ENCODE assay signal across 7 mouse cellular contexts in the genomic region with DNA sequence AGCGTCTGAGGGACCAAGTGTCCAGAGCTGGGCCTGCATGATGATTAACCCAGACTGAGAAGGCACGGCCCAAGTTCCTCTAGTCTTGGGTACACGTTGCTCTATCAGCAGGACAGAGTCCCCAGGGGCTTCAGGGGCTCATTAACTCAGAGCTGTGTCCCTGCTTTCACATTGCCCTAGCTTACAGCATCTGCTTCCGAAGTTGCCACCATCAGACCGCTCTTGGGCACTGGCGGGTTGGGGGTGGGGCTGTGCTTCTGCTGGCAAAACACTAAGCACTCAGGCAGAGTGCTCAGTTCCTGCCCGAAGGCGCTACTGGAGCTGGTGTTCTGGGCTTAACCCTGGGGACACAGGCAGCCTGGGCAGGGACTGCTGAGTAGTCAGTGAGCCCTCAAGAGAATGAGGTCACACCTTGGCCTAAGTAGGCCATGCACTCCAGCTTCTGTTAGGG. TPM values are rescaled to one million over a fixed set of nuclear protein-coding genes. Genes with fewer than 3 reads are reported as not detected.
DNase-seq lines count a peak whose midpoint lies in the region; ATAC-seq lines count a peak whose summit lies in the region.

No protein-coding gene starts in this region.

- H3K4me2 ChIP-seq in midbrain, embryonic 12.5 days (replicated peaks), result no peak overlapping the region
- no peak overlapping the region for H3K4me2 ChIP-seq in midbrain, embryonic 11.5 days
- H3K4me2 ChIP-seq in kidney, embryonic 15.5 days, result no peak overlapping the region

- peak; percentile 24; the same call in 1 of the 2 replicates for ATAC-seq in midbrain, embryonic 12.5 days (ENCODE audit: low FRiP score, low read depth)
- no peak for ATAC-seq in midbrain, embryonic 11.5 days (ENCODE audit: low FRiP score)
- peak; percentile 36 for ATAC-seq in common myeloid progenitor, adult 5-6 weeks (replicated peaks; ENCODE audit: low read depth, poor library complexity, severe bottlenecking)
- peak; percentile 53 for ATAC-seq in kidney, embryonic 15.5 days (replicated peaks; ENCODE audit: low FRiP score)

- DNase-seq in midbrain, embryonic 11.5 days (ENCODE audit: low spot score, missing footprints), result no peak
- peak; percentile 65 for DNase-seq in retina, embryonic 14.5 days (ENCODE audit: low spot score)
- DNase-seq in ovary, postnatal 14 days (ENCODE audit: low spot score), result no peak
- no peak for DNase-seq in right cerebral cortex, adult 18-20 months

- peaks cover 3% of the 10 kb centered on the region; the same call in 1 of the 2 replicates for H3K4me1 ChIP-seq in midbrain, embryonic 12.5 days
- no peaks in the 10 kb centered on the region for H3K4me1 ChIP-seq in midbrain, embryonic 11.5 days (ENCODE audit: control insufficient read depth, insufficient read depth, low read length)
- H3K4me1 ChIP-seq in kidney, embryonic 15.5 days, result peaks cover 27% of the 10 kb centered on the region

- peak overlapping the region; percentile 35; the same call in 1 of the 2 replicates for H3K27ac ChIP-seq in midbrain, embryonic 12.5 days (replicated peaks)
- H3K27ac ChIP-seq in midbrain, embryonic 11.5 days (ENCODE audit: low read depth, low read length), result no peak overlapping the region
- H3K27ac ChIP-seq in kidney, embryonic 15.5 days, result peak overlapping the region; percentile 81

- no peaks in the 10 kb centered on the region for H3K9me3 ChIP-seq in midbrain, embryonic 12.5 days
- H3K9me3 ChIP-seq in midbrain, embryonic 11.5 days (ENCODE audit: control insufficient read depth, low read length), result no peaks in the 10 kb centered on the region
- H3K9me3 ChIP-seq in kidney, embryonic 15.5 days (replicated peaks), result no peaks in the 10 kb centered on the region

- H3K27me3 ChIP-seq in midbrain, embryonic 12.5 days, result no peaks in the 10 kb centered on the region; the same call in 1 of the 2 replicates
- no peaks in the 10 kb centered on the region for H3K27me3 ChIP-seq in midbrain, embryonic 11.5 days (ENCODE audit: control insufficient read depth, insufficient read depth, low read length)
- H3K27me3 ChIP-seq in kidney, embryonic 15.5 days, result no peaks in the 10 kb centered on the region

- 84% methylated on average over 8 of the region's 8 CpGs for WGBS in midbrain, embryonic 12.5 days
- 92% methylated on average over 8 of the region's 8 CpGs for WGBS in midbrain, embryonic 11.5 days
- 74% methylated on average over 8 of the region's 8 CpGs for WGBS in kidney, embryonic 15.5 days

- peaks cover 97% of the 10 kb centered on the region for H3K36me3 ChIP-seq in midbrain, embryonic 12.5 days
- peaks cover 54% of the 10 kb centered on the region for H3K36me3 ChIP-seq in midbrain, embryonic 11.5 days (ENCODE audit: control insufficient read depth, insufficient read depth, low read length)
- peaks cover 97% of the 10 kb centered on the region for H3K36me3 ChIP-seq in kidney, embryonic 15.5 days

- no peak overlapping the region for H3K4me3 ChIP-seq in midbrain, embryonic 12.5 days
- H3K4me3 ChIP-seq in midbrain, embryonic 11.5 days (ENCODE audit: low read depth, low read length), result no peak overlapping the region
- no peak overlapping the region for H3K4me3 ChIP-seq in kidney, embryonic 15.5 days (replicated peaks)

- no peak overlapping the region for H3K9ac ChIP-seq in midbrain, embryonic 12.5 days (replicated peaks)
- no peak overlapping the region for H3K9ac ChIP-seq in midbrain, embryonic 11.5 days (ENCODE audit: low read length)
- no peak overlapping the region for H3K9ac ChIP-seq in kidney, embryonic 15.5 days

RNA-seq across cellular contexts. Expression of gene Rps15, which starts 10.3 kb away (rescaled TPM):
- 671 and 694 TPM in 2 replicates for polyA plus RNA-seq in midbrain, embryonic 12.5 days (2016; fragmentation: Nextera tagmentation; extraction: Ambion mirVana)
- 752 and 845 TPM in 2 replicates for polyA plus RNA-seq in midbrain, embryonic 11.5 days (2014; fragmentation: Nextera tagmentation; extraction: Ambion mirVana)
- total RNA-seq in common myeloid progenitor, adult 5-6 weeks (2017), result 3,325 and 3,530 TPM in 2 replicates
- 1,002 and 1,019 TPM in 2 replicates for polyA plus RNA-seq in kidney, embryonic 15.5 days (2015; fragmentation: Nextera tagmentation; extraction: Ambion mirVana)

RNA-seq across cellular contexts. Expression of gene Apc2, which starts 13.8 kb away (rescaled TPM):
- polyA plus RNA-seq in midbrain, embryonic 12.5 days (2016; fragmentation: Nextera tagmentation; extraction: Ambion mirVana), result 181 and 193 TPM in 2 replicates
- polyA plus RNA-seq in midbrain, embryonic 11.5 days (2014; fragmentation: Nextera tagmentation; extraction: Ambion mirVana), result 63.4 and 66.5 TPM in 2 replicates
- 0.05 and 0.10 TPM in 2 replicates for total RNA-seq in common myeloid progenitor, adult 5-6 weeks (2017)
- 1.6 and 2.4 TPM in 2 replicates for polyA plus RNA-seq in kidney, embryonic 15.5 days (2015; fragmentation: Nextera tagmentation; extraction: Ambion mirVana)

RNA-seq across cellular contexts. Expression of gene Dazap1, which starts 20.7 kb away (rescaled TPM):
- polyA plus RNA-seq in midbrain, embryonic 12.5 days (2016; fragmentation: Nextera tagmentation; extraction: Ambion mirVana), result 61.2 and 71.3 TPM in 2 replicates
- polyA plus RNA-seq in midbrain, embryonic 11.5 days (2014; fragmentation: Nextera tagmentation; extraction: Ambion mirVana), result 37.8 and 42.6 TPM in 2 replicates
- total RNA-seq in common myeloid progenitor, adult 5-6 weeks (2017), result 188 and 242 TPM in 2 replicates
- polyA plus RNA-seq in kidney, embryonic 15.5 days (2015; fragmentation: Nextera tagmentation; extraction: Ambion mirVana), result 56.3 and 58.5 TPM in 2 replicates

RNA-seq across cellular contexts. Expression of gene Gamt, which starts 21.1 kb away (rescaled TPM):
- polyA plus RNA-seq in midbrain, embryonic 12.5 days (2016; fragmentation: Nextera tagmentation; extraction: Ambion mirVana), result 28.1 and 29.5 TPM in 2 replicates
- 24.6 and 28.9 TPM in 2 replicates for polyA plus RNA-seq in midbrain, embryonic 11.5 days (2014; fragmentation: Nextera tagmentation; extraction: Ambion mirVana)
- 2.9 and 3.3 TPM in 2 replicates for total RNA-seq in common myeloid progenitor, adult 5-6 weeks (2017)
- 34.2 and 37.0 TPM in 2 replicates for polyA plus RNA-seq in kidney, embryonic 15.5 days (2015; fragmentation: Nextera tagmentation; extraction: Ambion mirVana)

RNA-seq across cellular contexts. Expression of gene Ndufs7, which starts 33.0 kb away (rescaled TPM):
- 205 and 213 TPM in 2 replicates for polyA plus RNA-seq in midbrain, embryonic 12.5 days (2016; fragmentation: Nextera tagmentation; extraction: Ambion mirVana)
- 209 and 229 TPM in 2 replicates for polyA plus RNA-seq in midbrain, embryonic 11.5 days (2014; fragmentation: Nextera tagmentation; extraction: Ambion mirVana)
- 101 and 121 TPM in 2 replicates for total RNA-seq in common myeloid progenitor, adult 5-6 weeks (2017)
- polyA plus RNA-seq in kidney, embryonic 15.5 days (2015; fragmentation: Nextera tagmentation; extraction: Ambion mirVana), result 376 and 387 TPM in 2 replicates

Comparison
In these comparisons a context has a peak if more than half of its experiments do, and no peak if none do; other contexts are left out.
1. RNA of gene Apc2, which starts 13.8 kb away (polyA plus RNA-seq): 181 to 193 TPM in midbrain, embryonic 12.5 days and 63.4 to 66.5 TPM in midbrain, embryonic 11.5 days; 1.6 to 2.4 TPM in kidney, embryonic 15.5 days; every median in the first group is over 10 times any median in the second.